In the genomic region with DNA sequence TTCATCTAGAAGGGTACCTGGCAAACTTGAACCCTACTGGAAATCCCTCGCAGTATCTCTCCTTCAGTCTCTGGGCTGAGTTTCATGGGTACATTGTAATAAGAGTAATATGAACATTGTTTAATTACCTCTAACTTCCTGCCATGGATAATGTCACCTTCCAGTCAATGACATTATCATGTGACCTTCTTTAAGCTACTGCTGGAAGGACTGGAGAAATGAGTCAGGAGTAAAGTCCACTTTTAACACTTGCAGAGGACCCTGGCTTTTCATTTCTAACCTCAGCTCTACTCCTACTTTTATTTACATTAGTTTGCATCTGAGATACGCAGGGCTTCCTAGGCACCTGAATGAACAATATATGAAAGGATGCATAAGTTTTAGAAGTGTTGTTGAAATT, we compare ENCODE assay signal across 39 mouse cellular contexts. TPM values are rescaled to one million over a fixed set of nuclear protein-coding genes. Genes with fewer than 3 reads are reported as not detected.
"Had no signal": no experiment of that assay in that cellular context is flagged by ENCODE, and none has a peak within 500 bp of the region (broad histone marks: within the 10 kb centered on the region; RNA-seq: fewer than 3 reads in every experiment).

No protein-coding gene starts in this region.

- H3K4me3 ChIP-seq: embryonic facial prominence, embryonic 10.5 days; embryonic facial prominence, embryonic 12.5 days; embryonic facial prominence, embryonic 13.5 days; embryonic facial prominence, embryonic 15.5 days; erythroblast, embryonic 14.5 days; forebrain, embryonic 10.5 days; forebrain, embryonic 12.5 days; forebrain, embryonic 13.5 days; forebrain, embryonic 15.5 days; gastrocnemius, adult 2 months; heart, adult 2 months had no signal

- ATAC-seq: forebrain, embryonic 13.5 days; forebrain, embryonic 14.5 days; forebrain, embryonic 15.5 days; forebrain, embryonic 16.5 days; forebrain, postnatal 0 days had no signal

- DNase-seq: cerebellum, adult 8-10 months; cerebellum, adult 9-10 months; cerebellum, adult 9-11 months; cerebellum, postnatal 10 days; cerebellum, postnatal 14 days; cerebellum, postnatal 25 days; cerebellum, postnatal 36 days; embryo, embryonic 11 days; forebrain, postnatal 0 days; gastrocnemius, adult 2 months; gastrocnemius, postnatal 10 days; gastrocnemius, postnatal 14 days; gastrocnemius, postnatal 25 days; gastrocnemius, postnatal 36 days; heart, adult 11 months; heart, adult 18-20 months; heart, adult 2 months had no signal

- H3K4me2 ChIP-seq: embryonic facial prominence, embryonic 12.5 days; embryonic facial prominence, embryonic 13.5 days; embryonic facial prominence, embryonic 15.5 days; forebrain, embryonic 12.5 days; forebrain, embryonic 13.5 days; forebrain, embryonic 15.5 days had no signal

- H3K27me3 ChIP-seq: embryonic facial prominence, embryonic 12.5 days; embryonic facial prominence, embryonic 13.5 days; embryonic facial prominence, embryonic 15.5 days; forebrain, embryonic 12.5 days; forebrain, embryonic 13.5 days; forebrain, embryonic 15.5 days had no signal

- H3K27ac ChIP-seq: embryonic facial prominence, embryonic 10.5 days; embryonic facial prominence, embryonic 12.5 days; embryonic facial prominence, embryonic 13.5 days; embryonic facial prominence, embryonic 15.5 days; forebrain, embryonic 10.5 days; forebrain, embryonic 12.5 days; forebrain, embryonic 13.5 days; forebrain, embryonic 15.5 days; gastrocnemius, adult 2 months; heart, adult 2 months had no signal

- H3K9ac ChIP-seq: embryonic facial prominence, embryonic 12.5 days; embryonic facial prominence, embryonic 13.5 days; embryonic facial prominence, embryonic 15.5 days; forebrain, embryonic 12.5 days; forebrain, embryonic 13.5 days; forebrain, embryonic 15.5 days; forebrain, postnatal 0 days had no signal

- H3K9me3 ChIP-seq: embryonic facial prominence, embryonic 10.5 days; embryonic facial prominence, embryonic 12.5 days; embryonic facial prominence, embryonic 13.5 days; embryonic facial prominence, embryonic 15.5 days; forebrain, embryonic 10.5 days; forebrain, embryonic 12.5 days; forebrain, embryonic 13.5 days; forebrain, embryonic 15.5 days had no signal

- H3K36me3 ChIP-seq: embryonic facial prominence, embryonic 10.5 days; embryonic facial prominence, embryonic 12.5 days; embryonic facial prominence, embryonic 13.5 days; embryonic facial prominence, embryonic 15.5 days; forebrain, embryonic 10.5 days; forebrain, embryonic 12.5 days; forebrain, embryonic 15.5 days had no signal

- H3K4me1 ChIP-seq: embryonic facial prominence, embryonic 10.5 days; embryonic facial prominence, embryonic 12.5 days; embryonic facial prominence, embryonic 13.5 days; embryonic facial prominence, embryonic 15.5 days; forebrain, embryonic 10.5 days; forebrain, embryonic 12.5 days; forebrain, embryonic 13.5 days; forebrain, embryonic 15.5 days had no signal

RNA-seq across cellular contexts. Expression of a gene that starts 2.6 kb away (rescaled TPM):
- total RNA-seq: common myeloid progenitor, adult 5-6 weeks; forebrain, postnatal 0 days; gastrocnemius, adult 18-20 months; gastrocnemius, adult 2 months; gastrocnemius, adult 8-10 months; gastrocnemius, postnatal 10 days; gastrocnemius, postnatal 14 days; gastrocnemius, postnatal 25 days; gastrocnemius, postnatal 36 days; gastrocnemius, postnatal 4 days; granulocyte monocyte progenitor cell, adult 5-6 weeks; heart, adult 18-20 months; heart, adult 2 months had no signal
- polyA plus RNA-seq: cortical plate, adult 2 months; embryonic facial prominence, embryonic 10.5 days; embryonic facial prominence, embryonic 11.5 days; embryonic facial prominence, embryonic 12.5 days; embryonic facial prominence, embryonic 13.5 days; embryonic facial prominence, embryonic 14.5 days; embryonic facial prominence, embryonic 15.5 days; erythroblast, embryonic 14.5 days; forebrain, embryonic 10.5 days; forebrain, embryonic 11.5 days; forebrain, embryonic 12.5 days; forebrain, embryonic 13.5 days; forebrain, embryonic 14.5 days; forebrain, embryonic 15.5 days; forebrain, embryonic 16.5 days; forebrain, postnatal 0 days; frontal cortex, adult 2 months; gonadal fat pad, adult 2 months; heart, adult 2 months had no signal

RNA-seq across cellular contexts. Expression of a gene that starts 12.3 kb away (rescaled TPM):
- total RNA-seq: common myeloid progenitor, adult 5-6 weeks; forebrain, postnatal 0 days; gastrocnemius, adult 18-20 months; gastrocnemius, adult 2 months; gastrocnemius, adult 8-10 months; gastrocnemius, postnatal 10 days; gastrocnemius, postnatal 14 days; gastrocnemius, postnatal 25 days; gastrocnemius, postnatal 36 days; gastrocnemius, postnatal 4 days; granulocyte monocyte progenitor cell, adult 5-6 weeks; heart, adult 18-20 months; heart, adult 2 months had no signal
- polyA plus RNA-seq: cortical plate, adult 2 months; embryonic facial prominence, embryonic 10.5 days; embryonic facial prominence, embryonic 11.5 days; embryonic facial prominence, embryonic 12.5 days; embryonic facial prominence, embryonic 13.5 days; embryonic facial prominence, embryonic 14.5 days; erythroblast, embryonic 14.5 days; forebrain, embryonic 10.5 days; forebrain, embryonic 12.5 days; forebrain, embryonic 13.5 days; forebrain, embryonic 14.5 days; forebrain, embryonic 15.5 days; forebrain, embryonic 16.5 days; forebrain, postnatal 0 days; frontal cortex, adult 2 months; gonadal fat pad, adult 2 months; heart, adult 2 months had no signal

RNA-seq across cellular contexts. Expression of a gene that starts 38.5 kb away (rescaled TPM):
- total RNA-seq: common myeloid progenitor, adult 5-6 weeks; forebrain, postnatal 0 days; gastrocnemius, adult 18-20 months; gastrocnemius, adult 2 months; gastrocnemius, adult 8-10 months; gastrocnemius, postnatal 10 days; gastrocnemius, postnatal 14 days; gastrocnemius, postnatal 25 days; gastrocnemius, postnatal 36 days; gastrocnemius, postnatal 4 days; granulocyte monocyte progenitor cell, adult 5-6 weeks; heart, adult 18-20 months; heart, adult 2 months had no signal
- polyA plus RNA-seq: cortical plate, adult 2 months; embryonic facial prominence, embryonic 13.5 days; embryonic facial prominence, embryonic 14.5 days; embryonic facial prominence, embryonic 15.5 days; erythroblast, embryonic 14.5 days; forebrain, embryonic 11.5 days; forebrain, embryonic 13.5 days; forebrain, embryonic 14.5 days; forebrain, embryonic 15.5 days; forebrain, embryonic 16.5 days; forebrain, postnatal 0 days; frontal cortex, adult 2 months; gonadal fat pad, adult 2 months; heart, adult 2 months had no signal

RNA-seq across cellular contexts. Expression of a gene that starts 52.8 kb away (rescaled TPM):
- total RNA-seq: common myeloid progenitor, adult 5-6 weeks; forebrain, postnatal 0 days; gastrocnemius, adult 18-20 months; gastrocnemius, adult 2 months; gastrocnemius, adult 8-10 months; gastrocnemius, postnatal 10 days; gastrocnemius, postnatal 14 days; gastrocnemius, postnatal 25 days; gastrocnemius, postnatal 36 days; gastrocnemius, postnatal 4 days; granulocyte monocyte progenitor cell, adult 5-6 weeks; heart, adult 18-20 months; heart, adult 2 months had no signal
- polyA plus RNA-seq: cortical plate, adult 2 months; embryonic facial prominence, embryonic 10.5 days; embryonic facial prominence, embryonic 11.5 days; embryonic facial prominence, embryonic 12.5 days; embryonic facial prominence, embryonic 13.5 days; embryonic facial prominence, embryonic 14.5 days; embryonic facial prominence, embryonic 15.5 days; erythroblast, embryonic 14.5 days; forebrain, embryonic 10.5 days; forebrain, embryonic 11.5 days; forebrain, embryonic 12.5 days; forebrain, embryonic 13.5 days; forebrain, embryonic 14.5 days; forebrain, embryonic 15.5 days; forebrain, embryonic 16.5 days; forebrain, postnatal 0 days; frontal cortex, adult 2 months; gonadal fat pad, adult 2 months; heart, adult 2 months had no signal
